Mouse (Mus musculus): ENCODE measurements at regions not wholly inside any gene's neighbourhood (a gene's known extent, or its start where the extent isn't known, plus 50 kb on each side); places are given as distances from the start of the nearest gene placed in this dataset.

DNA sequence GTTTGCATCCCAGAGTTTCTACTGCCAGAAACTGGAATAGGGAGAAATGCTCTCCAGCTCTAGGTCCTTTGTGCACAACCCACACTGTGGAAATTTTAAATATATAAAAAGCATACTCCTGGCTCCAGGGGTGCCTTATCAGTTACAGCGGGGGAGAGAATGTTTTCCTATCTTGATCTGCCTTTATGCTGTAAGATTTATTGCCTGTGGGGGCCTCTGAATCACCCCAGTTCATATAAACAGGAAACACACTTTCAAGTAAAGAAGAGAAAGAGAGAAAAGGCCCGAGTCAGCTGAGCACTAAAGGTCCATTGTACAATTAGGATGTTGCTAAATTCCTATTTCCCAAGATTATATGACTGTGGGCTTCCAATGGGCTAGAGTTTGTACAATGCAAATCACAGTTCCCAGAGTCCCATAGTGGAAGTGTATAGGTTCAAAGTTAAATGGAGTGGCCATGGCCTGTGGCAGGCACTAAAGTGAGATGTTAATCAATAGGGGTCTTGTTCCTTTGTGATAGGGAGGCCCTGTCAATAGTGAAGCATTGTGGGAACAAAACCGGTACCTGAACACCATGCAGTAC lies 258.9 kb upstream of the Cd180 start:
- no peaks in the 10 kb centered on the region for H3K27me3 ChIP-seq (ENCODE audit: insufficient read depth, low read length)
- ATAC-seq: no peak
- TF ChIP-seq EP300 (IDR thresholded peaks at IDR 0.05; ENCODE audit: low read depth) (no peak), CTCF (IDR thresholded peaks at IDR 0.05; ENCODE audit: low read depth) (no peak)
- no peak for DNase-seq
- H3K4me2 ChIP-seq (ENCODE audit: low read depth, low read length): no peak overlapping the region
- no peak overlapping the region for H3K9ac ChIP-seq (replicated peaks)
- no peak overlapping the region for H3K27ac ChIP-seq (ENCODE audit: low read depth)
- no peaks in the 10 kb centered on the region for H3K9me3 ChIP-seq (ENCODE audit: low read length)
- H3K4me3 ChIP-seq (ENCODE audit: low read depth, low read length): no peak overlapping the region
- no peaks in the 10 kb centered on the region for H3K36me3 ChIP-seq (replicated peaks; ENCODE audit: insufficient read depth, low read length)
- no peaks in the 10 kb centered on the region for H3K4me1 ChIP-seq (ENCODE audit: insufficient read depth)
- WGBS (ENCODE audit: insufficient replicate concordance): 42% methylated on average over 3 of the region's 3 CpGs

DNA sequence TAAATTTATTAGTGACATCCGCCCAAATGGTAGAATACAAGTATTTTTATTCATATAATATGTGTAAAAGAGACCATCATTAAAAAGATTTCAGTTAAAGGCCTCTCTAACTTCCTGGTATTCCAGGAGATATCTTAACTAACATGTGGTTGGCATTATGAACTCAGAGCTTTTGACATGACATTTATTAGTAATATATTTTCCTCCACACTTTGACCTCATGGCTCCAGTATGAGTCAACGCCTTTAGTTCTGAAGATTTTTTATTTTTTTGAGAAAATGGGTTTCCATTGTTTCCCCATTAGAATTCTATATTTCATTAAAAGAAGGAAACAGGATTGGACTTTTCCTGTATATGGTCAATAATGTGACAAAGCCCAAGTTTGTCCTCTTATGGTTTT lies 250.7 kb upstream of the Cd180 start:
- 67% methylated on average over 2 of the region's 2 CpGs for WGBS (ENCODE audit: insufficient replicate concordance)
- H3K36me3 ChIP-seq (replicated peaks; ENCODE audit: insufficient read depth, low read length): no peaks in the 10 kb centered on the region
- no peak overlapping the region for H3K27ac ChIP-seq (ENCODE audit: low read depth)
- ATAC-seq (no peak), DNase-seq (no peak)
- H3K9ac ChIP-seq (replicated peaks): no peak overlapping the region
- no peaks in the 10 kb centered on the region for H3K9me3 ChIP-seq (ENCODE audit: low read length)
- no peak overlapping the region for H3K4me2 ChIP-seq (ENCODE audit: low read depth, low read length)
- H3K4me3 ChIP-seq (ENCODE audit: low read depth, low read length): no peak overlapping the region
- no peaks in the 10 kb centered on the region for H3K27me3 ChIP-seq (ENCODE audit: insufficient read depth, low read length)
- no peak for TF ChIP-seq EP300 (IDR thresholded peaks at IDR 0.05; ENCODE audit: low read depth)
- no peak for TF ChIP-seq CTCF (IDR thresholded peaks at IDR 0.05; ENCODE audit: low read depth)
- no peaks in the 10 kb centered on the region for H3K4me1 ChIP-seq (ENCODE audit: insufficient read depth)

DNA sequence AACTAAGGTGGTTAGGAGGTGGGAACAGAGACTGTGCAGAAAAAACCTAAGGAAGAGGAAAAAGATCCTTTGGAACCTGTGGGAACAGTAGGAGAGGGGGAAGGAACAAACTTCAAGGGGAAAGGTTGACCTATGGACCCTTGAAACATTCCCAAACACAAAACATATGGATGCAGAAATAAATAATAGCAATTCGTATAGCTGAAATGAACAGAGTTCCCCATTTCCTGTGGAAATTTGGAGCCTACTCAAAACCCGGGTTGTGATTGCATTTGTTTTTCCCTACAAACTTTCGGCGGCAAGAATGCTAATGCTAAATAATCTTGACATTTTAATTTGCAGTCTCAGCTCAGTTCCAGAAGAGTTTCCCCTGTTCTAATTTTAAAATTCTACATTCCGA lies 246.0 kb upstream of the Cd180 start:
- H3K27me3 ChIP-seq (ENCODE audit: insufficient read depth, low read length): no peaks in the 10 kb centered on the region
- 72% methylated on average over 5 of the region's 5 CpGs for WGBS (ENCODE audit: insufficient replicate concordance)
- no peak overlapping the region for H3K4me2 ChIP-seq (ENCODE audit: low read depth, low read length)
- no peak overlapping the region for H3K4me3 ChIP-seq (ENCODE audit: low read depth, low read length)
- ATAC-seq (no peak), DNase-seq (no peak)
- no peaks in the 10 kb centered on the region for H3K9me3 ChIP-seq (ENCODE audit: low read length)
- no peak overlapping the region for H3K9ac ChIP-seq (replicated peaks)
- H3K27ac ChIP-seq (ENCODE audit: low read depth): no peak overlapping the region
- no peak for TF ChIP-seq CTCF (IDR thresholded peaks at IDR 0.05; ENCODE audit: low read depth)
- no peak for TF ChIP-seq EP300 (IDR thresholded peaks at IDR 0.05; ENCODE audit: low read depth)
- no peaks in the 10 kb centered on the region for H3K4me1 ChIP-seq (ENCODE audit: insufficient read depth)
- H3K36me3 ChIP-seq (replicated peaks; ENCODE audit: insufficient read depth, low read length): no peaks in the 10 kb centered on the region

DNA sequence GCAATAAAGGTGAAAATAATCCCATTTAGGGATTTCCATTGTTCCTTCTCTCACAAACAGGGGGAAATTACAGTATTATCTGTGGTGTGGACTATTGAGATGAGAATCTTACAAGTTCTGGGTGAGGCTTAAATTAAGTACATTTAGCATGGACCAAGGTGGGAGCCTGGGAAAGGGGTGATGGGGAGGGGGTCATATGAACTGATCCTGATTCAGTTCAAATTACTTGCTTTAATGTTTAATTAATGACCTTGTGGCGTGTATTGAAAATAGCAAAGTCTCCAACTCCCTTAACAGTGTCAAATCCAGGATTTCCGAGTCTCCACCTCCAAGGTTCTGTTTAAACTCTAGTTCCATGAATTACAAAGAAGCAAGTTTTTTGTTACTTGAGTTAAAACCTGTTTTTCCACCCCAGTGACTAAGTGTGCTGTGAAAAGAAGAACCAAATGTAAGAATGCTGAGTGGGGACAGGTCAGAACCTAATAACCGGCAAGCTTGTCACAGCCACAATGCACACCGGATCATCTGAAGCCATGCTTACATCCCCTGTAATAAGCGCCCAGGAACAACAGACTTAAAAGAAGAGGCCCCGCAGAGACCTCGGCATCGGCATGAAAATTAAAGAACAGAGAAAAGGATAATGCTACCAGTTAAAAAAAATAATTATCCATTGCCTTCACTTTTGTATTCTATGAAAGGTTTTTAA lies 243.8 kb upstream of the Cd180 start:
- ATAC-seq (no peak), DNase-seq (no peak)
- Histone ChIP-seq H3K9ac (replicated peaks) (no peak overlapping the region), H3K4me1 (ENCODE audit: insufficient read depth) (no peaks in the 10 kb centered on the region), H3K4me3 (ENCODE audit: low read depth, low read length) (no peak overlapping the region), H3K4me2 (ENCODE audit: low read depth, low read length) (no peak overlapping the region), H3K27me3 (ENCODE audit: insufficient read depth, low read length) (no peaks in the 10 kb centered on the region), H3K36me3 (replicated peaks; ENCODE audit: insufficient read depth, low read length) (no peaks in the 10 kb centered on the region), H3K27ac (ENCODE audit: low read depth) (no peak overlapping the region), H3K9me3 (ENCODE audit: low read length) (no peaks in the 10 kb centered on the region)
- 63% methylated on average over 8 of the region's 8 CpGs for WGBS (ENCODE audit: insufficient replicate concordance)
- no peak for TF ChIP-seq EP300 (IDR thresholded peaks at IDR 0.05; ENCODE audit: low read depth)

DNA sequence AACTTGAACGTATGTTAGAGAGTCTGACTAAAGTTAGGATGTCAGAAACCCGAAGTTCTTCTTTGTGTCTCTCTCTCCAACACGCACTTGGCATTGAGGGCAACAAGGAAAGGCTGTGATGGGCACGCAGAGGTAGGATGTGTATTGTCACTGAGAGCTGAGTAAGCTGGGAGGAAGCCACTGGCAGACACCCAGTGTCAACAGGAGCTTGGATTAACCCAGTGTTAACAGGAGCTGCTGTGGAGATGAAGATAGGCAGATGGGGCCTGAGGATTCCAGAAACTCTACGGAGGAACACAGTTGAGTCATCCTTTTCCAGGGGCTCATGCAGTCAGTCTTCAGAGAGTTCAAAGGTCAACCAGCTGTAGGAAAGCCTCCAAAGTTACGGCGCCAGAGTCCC lies 242.2 kb upstream of the Cd180 start:
- Histone ChIP-seq H3K27me3 (ENCODE audit: insufficient read depth, low read length) (no peaks in the 10 kb centered on the region), H3K4me1 (ENCODE audit: insufficient read depth) (no peaks in the 10 kb centered on the region), H3K9ac (replicated peaks) (no peak overlapping the region), H3K9me3 (ENCODE audit: low read length) (no peaks in the 10 kb centered on the region), H3K4me2 (ENCODE audit: low read depth, low read length) (no peak overlapping the region), H3K4me3 (ENCODE audit: low read depth, low read length) (no peak overlapping the region), H3K36me3 (replicated peaks; ENCODE audit: insufficient read depth, low read length) (no peaks in the 10 kb centered on the region), H3K27ac (ENCODE audit: low read depth) (no peak overlapping the region)
- WGBS (ENCODE audit: insufficient replicate concordance): 70% methylated on average over 7 of the region's 7 CpGs
- DNase-seq: no peak
- TF ChIP-seq CTCF (IDR thresholded peaks at IDR 0.05; ENCODE audit: low read depth): no peak
- no peak for TF ChIP-seq EP300 (IDR thresholded peaks at IDR 0.05; ENCODE audit: low read depth)
- no peak for ATAC-seq

DNA sequence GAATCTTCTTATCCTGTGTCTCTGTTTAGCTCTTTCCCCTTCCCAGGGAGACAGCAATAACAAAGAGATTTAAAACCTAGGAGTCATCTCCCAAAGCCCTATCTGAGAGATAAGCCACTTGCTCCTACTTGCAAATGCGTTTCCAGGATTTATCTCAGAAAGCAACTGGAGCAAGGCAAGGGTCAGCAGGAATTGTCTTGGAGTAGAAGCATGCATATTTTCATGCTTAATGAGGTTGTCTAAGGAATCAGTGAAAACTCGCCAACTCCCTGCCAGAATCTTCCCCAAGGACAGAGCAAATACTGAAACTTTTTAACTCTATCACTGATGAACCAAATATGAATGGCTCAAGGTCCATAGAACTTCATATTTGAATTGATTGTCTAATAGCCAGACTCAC lies 234.6 kb upstream of the Cd180 start:
- no peak overlapping the region for H3K4me2 ChIP-seq (ENCODE audit: low read depth, low read length)
- DNase-seq: no peak

More for the DNA sequence above, 234.6 kb upstream of the Cd180 start:
- Histone ChIP-seq H3K4me1 (ENCODE audit: insufficient read depth) (no peaks in the 10 kb centered on the region), H3K36me3 (replicated peaks; ENCODE audit: insufficient read depth, low read length) (no peaks in the 10 kb centered on the region), H3K9me3 (ENCODE audit: low read length) (no peaks in the 10 kb centered on the region), H3K27ac (ENCODE audit: low read depth) (no peak overlapping the region), H3K9ac (replicated peaks) (no peak overlapping the region), H3K27me3 (ENCODE audit: insufficient read depth, low read length) (no peaks in the 10 kb centered on the region), H3K4me3 (ENCODE audit: low read depth, low read length) (no peak overlapping the region)
- no peak for TF ChIP-seq CTCF (IDR thresholded peaks at IDR 0.05; ENCODE audit: low read depth)
- TF ChIP-seq EP300 (IDR thresholded peaks at IDR 0.05; ENCODE audit: low read depth): no peak
- no peak for ATAC-seq
- WGBS (ENCODE audit: insufficient replicate concordance): 53% methylated on average over 2 of the region's 2 CpGs

Measured in liver, postnatal 0 days (tissue).